Mouse (Mus musculus) olfactory bulb, adult 2 months (tissue): ENCODE data around the gene Nt5c2.

Experiments
- CTCF ChIP-seq: fragments of 200-500 bp; IDR thresholded peaks from 2 replicates; pipeline ENCODE4 v1.5.1; 2012; ENCODE audit warnings: low read depth, mild to moderate bottlenecking, low read length, moderate library complexity; ENCODE audit not compliant: insufficient read depth
- POLR2A ChIP-seq: fragments of 200-500 bp; IDR thresholded peaks from 2 replicates; pipeline ENCODE4 v1.6.1; 2012; ENCODE audit warnings: mild to moderate bottlenecking, low read depth, low read length, moderate library complexity; ENCODE audit not compliant: insufficient read depth

GRCm38 (mm10) chr19:46893484-46893883, 121.5 kb downstream of the Nt5c2 start:
- TF ChIP-seq CTCF (no peak), POLR2A (no peak)
